Mouse (Mus musculus) right cerebral cortex, postnatal 10 days (tissue): ENCODE results near the gene Il31ra.
"Not testable (repeated sequence)": the region's sequence is repeated elsewhere in the genome, so short reads cannot be mapped to it uniquely, and the experiment has no call there.

Experiments used
- DNase-seq, 2 experiments: peaks; one replicate each; pipeline ENCODE4 v3.0.0; 2021; ENCODE audit warnings: low spot score in 2 of 2

Gene Il31ra

DNA sequence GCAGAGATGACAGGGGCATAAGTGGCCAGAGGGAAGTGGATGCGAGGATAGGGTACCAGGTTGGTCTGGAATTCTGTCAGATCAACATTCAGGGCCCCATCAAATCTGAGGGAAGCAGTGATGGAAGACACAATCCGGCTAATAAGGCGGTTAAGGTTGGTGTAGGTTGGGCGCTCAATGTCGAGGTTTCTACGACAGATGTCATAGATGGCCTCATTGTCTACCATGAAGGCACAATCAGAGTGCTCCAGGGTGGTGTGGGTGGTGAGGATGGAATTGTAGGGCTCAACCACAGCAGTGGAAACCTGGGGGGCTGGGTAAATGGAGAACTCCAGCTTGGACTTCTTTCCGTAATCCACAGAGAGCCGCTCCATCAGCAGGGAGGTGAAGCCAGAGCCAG, at the start of gene Il31ra:
Gene Il31ra, minus strand, starts transcription at position 101 of the 400 bp plus-strand sequence.
- DNase-seq, result not testable (repeated sequence)

DNA sequence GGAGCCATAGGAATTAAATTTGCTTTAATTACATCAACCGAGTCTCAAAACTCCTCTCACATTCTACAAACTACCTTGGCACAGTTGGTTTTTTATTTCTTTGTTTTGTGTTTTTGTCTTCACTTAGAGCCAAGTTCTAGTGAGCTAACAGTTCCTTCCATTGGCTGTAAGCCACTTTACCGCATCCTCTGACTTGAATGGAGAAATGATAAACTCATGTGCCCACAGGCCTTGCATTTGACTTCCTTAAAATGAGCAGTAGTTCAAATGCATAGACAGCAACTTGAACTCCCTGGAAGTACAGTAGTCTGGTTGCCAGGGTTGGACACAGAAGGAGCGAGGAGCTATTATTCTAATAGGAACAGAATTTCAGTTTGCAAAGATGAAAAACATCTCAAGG, 48.7 kb upstream of the Il31ra start:
- DNase-seq, result no peak

DNA sequence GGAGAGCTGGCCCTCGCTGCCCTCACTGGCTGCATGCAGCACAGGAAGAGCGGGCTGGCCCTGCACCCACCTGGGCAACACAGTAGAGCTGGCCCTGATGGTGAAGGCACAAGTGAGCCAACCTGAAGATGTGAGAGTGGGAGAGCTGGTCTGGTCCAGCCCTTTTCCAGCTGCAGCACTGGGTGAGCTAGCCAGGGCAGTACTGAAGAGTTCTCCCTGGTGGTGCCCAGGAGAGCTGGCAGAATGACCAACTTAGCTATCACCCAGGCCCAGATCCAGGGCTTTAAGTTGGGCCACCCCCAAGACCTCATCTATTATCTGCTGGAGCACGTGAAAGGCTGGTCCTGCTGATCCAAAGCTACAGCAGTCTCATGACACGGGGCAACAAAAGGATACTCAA, 45.0 kb upstream of the Il31ra start:
- DNase-seq, result no peak

DNA sequence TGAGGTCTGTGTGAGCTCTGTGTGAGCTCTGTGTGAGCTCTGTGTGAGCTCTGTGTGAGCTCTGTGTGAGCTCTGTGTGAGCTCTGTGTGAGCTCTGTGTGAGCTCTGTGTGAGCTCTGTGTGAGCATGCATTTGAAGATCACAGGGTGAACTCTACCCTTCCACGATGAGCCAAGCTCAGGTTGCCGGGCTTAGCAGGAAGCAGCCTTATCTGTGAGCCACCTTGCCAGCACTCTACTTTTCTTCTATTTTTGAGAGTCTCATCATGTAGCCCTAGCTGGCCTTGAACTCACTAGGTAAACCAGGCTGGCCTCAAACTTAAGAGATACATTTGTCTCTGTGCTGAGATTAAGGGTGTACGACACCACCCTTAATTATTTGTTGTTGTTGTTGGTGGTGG, 42.3 kb upstream of the Il31ra start:
- DNase-seq, result no peak

DNA sequence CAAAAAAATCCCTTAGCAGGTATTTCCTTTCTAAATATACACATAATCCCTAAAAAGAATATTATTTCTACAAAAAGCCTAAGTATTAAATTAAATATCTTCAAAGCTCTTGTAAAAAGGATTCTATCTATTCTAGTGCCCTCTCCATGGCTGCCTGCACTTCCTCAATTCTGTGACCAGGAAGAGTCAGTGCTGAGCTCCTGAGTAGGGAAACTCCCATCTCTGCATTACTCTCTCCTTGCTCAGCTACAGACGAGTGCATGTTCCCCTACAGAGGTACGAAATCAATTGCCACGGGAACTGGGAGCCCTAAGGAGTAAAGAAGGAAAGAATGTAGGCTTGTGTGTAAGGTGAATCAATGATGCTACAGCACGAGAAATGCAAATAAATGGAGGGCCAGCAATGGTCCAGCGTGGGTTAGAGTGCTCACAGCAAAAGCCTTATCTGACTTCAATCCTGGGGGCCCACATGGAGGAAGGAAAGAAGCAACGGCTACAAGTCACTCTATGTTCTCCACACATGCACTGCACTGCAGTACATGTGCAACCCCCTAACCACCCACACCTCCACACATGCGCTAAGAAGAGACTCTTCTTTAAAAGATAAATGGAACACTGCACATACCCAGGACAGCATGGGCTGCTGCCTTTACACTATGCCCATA, 41.1 kb upstream of the Il31ra start:
- no peak for DNase-seq

DNA sequence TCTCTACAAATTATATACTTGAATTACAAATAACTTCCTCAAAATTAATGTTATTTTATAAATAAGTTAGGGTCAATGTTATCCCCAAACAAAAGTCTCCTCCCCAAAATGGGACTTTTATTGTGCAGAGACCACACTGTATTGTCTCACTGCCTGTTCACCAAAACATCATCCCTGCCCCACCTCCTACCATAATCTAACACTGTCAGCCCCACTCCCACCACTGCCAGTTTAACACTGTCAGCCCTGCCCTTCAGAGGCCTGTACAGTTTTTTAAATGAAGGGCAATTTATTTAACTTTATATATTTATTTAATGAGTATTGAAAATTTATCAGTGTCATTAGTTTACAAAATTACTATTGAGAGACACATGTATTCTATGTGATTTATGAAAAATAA, 31.4 kb upstream of the Il31ra start:
- DNase-seq, result no peak

DNA sequence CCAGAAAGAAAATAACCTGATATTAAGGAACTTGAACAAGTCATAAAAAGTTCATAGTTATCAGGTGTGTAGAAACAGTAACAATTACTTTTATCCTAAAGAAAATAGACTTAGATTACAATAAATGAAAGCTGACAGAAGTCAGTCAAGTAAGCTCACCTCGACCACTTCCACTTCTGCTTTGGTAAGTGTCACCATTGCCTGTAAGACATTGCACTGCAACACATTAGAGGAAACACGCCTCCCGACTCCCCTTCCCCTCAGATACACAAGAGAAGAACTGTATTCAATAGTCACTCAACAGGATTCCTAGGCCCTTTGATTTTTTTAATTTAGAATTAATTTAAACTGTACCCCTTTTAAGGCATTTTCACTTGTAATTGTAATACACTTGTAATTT, 30.5 kb upstream of the Il31ra start:
- DNase-seq, result no peak

DNA sequence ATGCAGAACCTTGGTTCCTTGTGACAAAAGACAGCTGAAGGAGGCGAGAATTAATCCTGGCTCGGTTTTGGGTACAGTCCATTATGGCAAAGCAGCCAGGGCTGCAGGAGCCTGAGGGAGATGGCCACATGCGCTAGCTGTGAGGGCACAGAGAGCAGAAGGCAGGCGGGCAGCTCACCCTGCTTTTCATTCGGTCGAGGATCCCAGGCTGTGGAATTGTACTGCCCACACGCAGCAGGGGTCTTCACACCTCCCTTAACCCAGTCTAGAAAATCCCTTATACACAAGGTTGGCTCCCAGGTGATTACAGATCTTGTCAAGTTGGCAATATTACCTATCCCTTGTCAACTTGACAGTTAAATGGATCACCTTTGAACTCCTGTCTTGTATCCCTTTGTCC, 29.5 kb upstream of the Il31ra start:
- no peak for DNase-seq

DNA sequence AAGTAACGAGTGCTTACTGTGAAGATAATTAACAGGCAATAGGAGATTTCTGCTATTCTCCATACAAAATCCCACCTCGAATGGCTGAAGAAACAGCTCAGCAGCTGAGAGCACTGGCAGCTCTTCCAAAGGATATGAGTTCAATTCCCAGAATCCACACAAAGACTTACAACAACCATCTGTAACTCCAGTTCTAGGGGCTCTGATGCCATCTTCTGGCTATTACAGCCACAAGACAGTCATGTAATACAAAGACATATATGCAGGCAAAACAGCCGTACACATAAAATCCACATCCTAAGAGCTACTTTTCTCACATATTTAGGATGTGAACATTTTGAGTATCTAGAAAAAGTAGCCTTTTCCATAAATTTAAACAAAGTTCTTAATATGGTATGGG, 27.4 kb upstream of the Il31ra start:
- DNase-seq, result no peak

DNA sequence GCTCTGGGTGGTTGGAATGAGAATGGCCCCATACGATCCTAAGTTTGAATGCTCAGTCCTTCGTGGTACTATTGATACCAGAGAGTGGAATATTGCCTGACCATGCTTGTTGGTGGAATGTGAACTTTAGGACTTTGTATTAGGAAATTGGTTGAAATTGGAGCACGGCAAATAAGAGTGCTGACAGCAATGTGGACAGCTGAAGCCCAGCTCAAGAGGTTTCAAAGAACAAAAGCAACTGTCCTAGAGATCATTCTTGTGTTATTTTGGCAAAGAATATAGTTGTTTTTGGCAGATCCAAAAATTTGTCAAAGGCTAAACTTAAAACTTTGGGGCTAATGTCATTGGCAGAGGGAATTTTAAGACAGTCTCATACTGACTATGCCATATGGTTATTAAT, 14.4 kb upstream of the Il31ra start:
- no peak for DNase-seq

DNA sequence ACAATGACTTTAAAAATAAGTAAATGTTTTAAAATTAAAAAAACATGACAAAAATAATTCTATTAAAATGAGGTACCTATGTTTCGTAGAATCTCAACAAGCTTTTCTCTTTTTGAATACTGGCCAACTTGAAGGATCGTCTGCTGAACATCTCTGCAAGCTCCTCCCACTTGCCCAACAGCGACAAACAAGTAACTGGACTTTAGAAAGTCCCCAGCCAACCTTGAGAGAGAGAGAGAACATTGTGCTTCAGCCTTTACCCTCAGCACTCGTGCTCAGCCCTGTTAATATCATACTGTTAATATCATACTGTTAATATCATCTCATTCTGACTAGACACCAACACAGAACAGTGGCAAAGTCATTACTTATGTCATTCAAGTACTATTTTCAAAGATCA, 10.3 kb upstream of the Il31ra start:
- DNase-seq, result no peak

DNA sequence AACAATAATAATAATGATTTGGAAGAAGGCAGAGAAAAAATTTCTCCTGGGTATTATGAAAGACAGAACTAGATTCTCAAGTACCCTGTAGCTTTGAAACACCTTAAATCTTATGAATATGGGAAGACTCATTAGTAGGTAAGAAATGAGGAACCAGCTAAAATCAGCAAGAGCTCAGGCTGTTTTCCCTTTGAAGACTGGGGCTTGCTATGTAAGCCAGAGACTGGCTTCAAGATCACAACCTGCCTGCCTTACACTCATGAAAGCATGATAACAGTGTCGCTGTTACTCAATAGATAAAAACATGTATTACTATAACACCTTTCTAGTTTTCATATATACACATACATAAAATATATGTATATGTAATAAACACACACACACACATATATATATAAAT, 9.7 kb upstream of the Il31ra start:
- DNase-seq, result no peak

DNA sequence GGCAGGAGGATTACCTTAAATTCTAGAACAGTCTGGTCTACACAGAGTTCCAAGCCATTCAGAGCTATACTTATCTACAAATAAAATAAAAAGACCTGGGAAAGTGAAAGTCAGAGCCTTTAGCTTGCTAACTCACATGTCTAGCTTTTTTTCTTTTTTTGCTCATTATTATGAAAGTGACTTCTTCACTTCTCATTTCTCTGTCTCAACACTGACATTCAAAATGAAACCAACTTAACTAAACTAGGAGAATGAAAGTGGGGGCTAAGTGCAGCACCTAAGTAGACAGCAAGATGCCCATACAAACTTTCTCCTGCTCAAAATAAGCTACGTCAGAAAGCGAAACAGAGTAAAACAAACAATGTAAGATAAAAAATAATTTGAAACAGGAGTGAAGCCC, 8.4 kb upstream of the Il31ra start:
- DNase-seq, result no peak

DNA sequence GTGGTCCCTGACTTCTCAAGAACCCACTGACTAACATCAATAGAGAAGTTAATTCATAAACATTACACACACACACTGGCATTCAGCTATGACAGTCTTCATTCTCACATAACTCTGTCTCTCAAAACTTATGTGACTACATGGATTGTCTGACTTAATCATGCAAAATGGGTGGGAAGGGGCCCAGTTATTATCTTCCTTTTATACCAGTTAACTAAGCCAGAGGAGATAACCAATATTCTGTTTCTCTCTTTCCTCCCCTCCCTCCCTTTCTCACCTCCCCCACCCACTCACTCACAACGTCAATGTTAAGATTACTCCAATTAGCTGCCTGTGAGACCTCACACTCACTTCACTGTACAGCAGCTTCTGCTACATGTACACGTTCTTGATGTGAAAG, 3.9 kb downstream of the Il31ra start:
- no peak for DNase-seq

DNA sequence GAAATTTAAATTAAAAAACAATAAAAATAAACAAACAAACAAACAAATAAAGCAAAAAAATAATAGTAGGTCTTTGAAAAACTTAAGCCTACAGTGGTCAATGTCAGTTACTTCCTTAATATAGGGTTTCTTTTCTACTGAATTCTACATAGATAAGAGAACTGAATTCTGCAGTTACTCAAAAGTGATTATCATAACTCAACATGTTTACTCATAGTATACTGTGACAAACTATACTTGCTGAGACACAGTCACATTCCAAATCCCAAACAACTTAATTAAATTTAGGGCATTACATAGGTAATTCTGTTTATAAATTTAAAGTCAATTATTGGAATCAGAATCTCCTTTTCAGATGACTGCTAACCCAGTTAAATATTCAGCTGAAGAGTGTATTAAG, 4.5 kb downstream of the Il31ra start:
- DNase-seq, result no peak

DNA sequence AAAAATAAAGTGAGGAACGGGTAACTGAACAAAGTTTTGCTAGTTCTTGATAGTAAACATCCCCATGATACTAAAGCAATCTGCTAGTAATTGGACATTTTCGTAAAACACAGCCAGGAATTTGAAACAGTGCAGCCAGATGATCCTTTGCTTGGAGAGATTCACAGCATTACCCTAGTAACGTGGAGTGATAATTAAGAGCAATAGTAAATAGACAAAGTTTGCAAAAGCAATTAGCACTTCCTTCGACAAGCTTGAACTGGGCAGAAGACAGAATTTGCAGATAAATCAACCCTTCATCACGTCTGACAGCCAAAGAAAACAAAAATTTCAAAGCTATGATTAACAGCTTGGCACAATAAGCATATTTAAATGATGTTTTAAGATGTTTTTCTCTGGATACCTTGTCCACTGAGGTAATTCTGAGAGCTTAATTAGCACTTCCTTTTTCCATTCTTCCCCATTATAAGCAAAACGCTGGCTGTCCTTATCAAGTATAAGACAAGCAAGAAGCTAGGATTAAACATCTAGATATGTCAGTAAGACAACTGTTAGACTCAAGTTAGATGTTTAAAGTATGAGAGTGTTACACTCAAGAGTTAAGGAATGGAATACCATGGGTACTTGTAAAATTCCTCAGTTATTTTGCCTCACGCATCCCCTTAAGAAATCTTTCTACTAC, 9.5 kb downstream of the Il31ra start:
- DNase-seq, result no peak

DNA sequence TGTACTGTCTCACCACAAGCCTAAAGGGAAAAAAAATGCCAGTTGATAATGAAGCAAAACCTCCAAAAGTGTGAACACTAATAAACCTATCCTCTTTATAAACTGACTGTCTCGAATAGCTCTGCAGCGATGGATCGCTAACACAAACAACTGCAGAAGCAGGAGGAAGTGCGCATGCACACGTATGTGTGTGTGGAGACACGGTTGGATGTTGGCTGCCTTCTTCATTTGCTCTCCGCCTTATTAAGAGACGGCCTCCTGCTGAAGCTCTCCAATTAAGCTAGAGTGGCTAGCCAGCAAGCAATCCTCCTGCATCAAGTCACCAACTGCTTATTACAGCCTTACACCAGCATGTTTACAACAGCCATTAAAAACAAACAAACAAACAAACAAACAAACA, 11.9 kb downstream of the Il31ra start:
- DNase-seq, result no peak

DNA sequence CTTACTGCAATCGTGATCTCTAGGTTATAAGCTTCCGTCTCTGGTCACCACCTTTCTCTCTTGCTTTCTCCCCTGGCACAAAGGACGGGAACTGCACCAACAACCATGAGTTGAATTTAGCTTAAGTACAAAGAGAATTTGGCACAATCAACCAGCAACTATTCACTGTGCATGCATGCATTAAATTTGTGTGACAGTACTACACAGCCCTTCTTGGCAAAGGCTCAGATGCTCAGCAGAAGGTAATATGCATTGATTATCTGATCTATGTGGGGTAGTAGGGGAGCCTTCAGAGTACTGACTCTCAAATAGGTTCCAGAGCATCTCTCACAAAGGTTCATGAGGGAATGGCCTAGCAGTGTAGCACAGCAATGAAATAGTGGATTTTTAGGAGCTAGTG, 12.4 kb downstream of the Il31ra start:
- no peak for DNase-seq

DNA sequence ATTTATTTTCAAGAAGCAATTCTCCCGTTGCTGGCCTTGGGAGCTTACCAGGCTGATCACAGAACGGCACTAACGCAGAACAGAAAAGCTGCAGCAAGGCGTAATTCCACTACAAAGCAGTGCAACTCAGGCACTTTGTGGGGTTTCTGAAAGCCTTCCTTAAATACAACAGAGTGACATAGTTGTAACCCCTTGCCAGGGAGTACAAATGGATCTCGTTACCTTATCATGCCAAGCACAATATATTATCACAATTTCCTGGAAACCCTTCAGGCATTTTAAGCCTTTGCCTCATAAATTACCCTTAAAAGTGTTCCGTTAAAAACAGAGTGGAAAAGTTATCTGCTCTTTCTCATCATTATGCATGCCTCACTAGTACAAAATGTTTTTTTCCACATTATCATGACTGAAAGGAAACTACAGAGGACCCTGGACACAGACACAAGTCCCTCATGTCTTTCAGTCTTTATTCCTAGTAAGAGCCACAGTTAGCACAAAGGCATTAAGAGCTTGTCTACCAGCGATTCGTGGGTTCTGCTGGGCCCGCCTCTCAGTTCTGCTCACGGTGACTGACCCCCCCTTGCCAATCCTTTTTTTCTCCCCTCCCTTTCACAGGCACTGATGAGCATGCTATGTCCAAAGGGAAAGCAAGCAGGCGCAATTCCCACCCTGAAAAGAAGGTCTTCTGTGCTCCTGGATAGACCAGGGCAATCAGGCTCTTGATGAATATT, 13.4 kb downstream of the Il31ra start:
- DNase-seq, result no peak

DNA sequence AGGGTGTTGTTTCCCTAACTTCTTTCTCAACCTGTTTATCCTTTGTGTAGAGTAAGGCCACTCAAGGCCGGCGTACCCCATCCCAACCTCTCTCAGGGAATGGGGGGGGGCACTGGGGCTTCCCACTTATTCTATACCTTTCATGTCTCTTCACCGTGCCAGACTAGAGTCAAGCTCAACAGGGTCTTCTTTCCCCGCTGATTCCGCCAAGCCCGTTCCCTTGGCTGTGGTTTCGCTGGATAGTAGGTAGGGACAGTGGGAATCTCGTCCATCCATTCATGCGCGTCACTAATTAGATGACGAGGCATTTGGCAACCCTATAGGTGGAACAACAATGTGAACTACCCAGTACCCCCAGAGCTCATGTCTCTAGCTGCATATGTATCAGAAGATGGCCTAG, 16.1 kb downstream of the Il31ra start:
- peak; percentile 99 for DNase-seq

DNA sequence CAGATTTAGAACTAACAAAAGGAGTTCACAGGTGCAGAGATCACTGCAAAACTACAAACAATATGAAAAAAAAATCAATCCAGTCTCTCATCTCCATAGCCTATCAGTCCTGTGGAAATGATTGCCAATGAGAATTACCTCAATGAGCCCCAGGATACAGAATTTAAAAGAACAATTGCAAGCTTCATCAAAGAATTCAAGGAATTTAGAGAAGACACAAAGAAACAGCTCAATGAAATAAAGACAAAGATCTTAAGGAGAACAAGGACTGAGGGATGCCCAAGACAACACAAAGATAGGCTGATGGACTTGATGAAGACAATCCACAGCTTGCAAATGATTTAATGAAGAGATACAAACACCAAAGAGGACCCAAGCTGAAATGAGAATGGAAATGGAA, 20.4 kb downstream of the Il31ra start:
- no peak for DNase-seq

DNA sequence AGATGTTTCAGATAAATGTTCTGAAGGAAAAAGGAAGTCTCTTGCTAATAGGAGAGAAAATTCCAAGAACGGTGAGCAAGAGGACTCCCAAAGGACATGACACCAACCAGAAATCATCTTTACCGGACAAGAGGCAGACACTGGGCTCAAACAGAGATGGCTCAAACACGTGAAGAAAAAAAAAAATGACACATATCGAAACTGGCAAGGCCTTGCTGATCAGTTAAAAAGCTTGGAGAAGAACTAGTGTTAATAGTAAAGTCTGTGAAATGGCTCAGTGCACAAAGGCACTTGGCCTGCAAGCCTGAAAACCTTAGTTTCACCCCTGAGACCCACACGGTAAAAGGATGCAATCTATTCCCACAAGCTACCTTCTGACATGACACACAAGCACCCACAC, 23.4 kb downstream of the Il31ra start:
- DNase-seq, result no peak

DNA sequence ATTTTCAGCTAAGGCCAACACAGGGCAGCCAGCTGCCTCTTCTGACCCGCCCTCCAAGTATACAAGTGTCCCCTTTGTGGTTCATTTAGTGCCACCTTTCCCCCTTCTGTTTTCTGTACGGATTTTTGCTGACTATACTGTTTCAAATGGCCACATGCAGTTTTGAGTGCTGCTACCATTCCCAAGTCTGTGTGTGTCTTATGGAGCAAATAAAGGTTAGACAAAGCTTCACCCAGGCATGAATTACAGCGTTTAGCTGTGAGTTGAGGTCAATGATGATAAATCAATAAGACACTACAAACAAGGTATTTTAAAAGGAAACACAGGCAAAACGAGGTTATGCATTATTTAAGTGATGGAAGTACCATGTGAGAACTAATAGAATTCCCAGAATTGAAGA, 24.6 kb downstream of the Il31ra start:
- DNase-seq, result no peak
